Mouse (Mus musculus) forebrain, embryonic 13.5 days (tissue): ENCODE measurements at regions not wholly inside any gene's neighbourhood (a gene's known extent, or its start where the extent isn't known, plus 50 kb on each side); places are given as distances from the start of the nearest gene placed in this dataset.

ENCODE experiments used
- ATAC-seq: fragments of 200-750 bp; cut with Nextera tagmentation; 2 replicates; pipeline ENCODE4 v1.8.0; 2017
- H3K27ac ChIP-seq: fragments of 300-500 bp; sonication (generic); 2 replicates; pipeline ENCODE4 v1.5.1; 2015; ENCODE audit warnings: inconsistent platforms, mild to moderate bottlenecking, moderate library complexity
- H3K27me3 ChIP-seq: fragments of 300-500 bp; sonication (generic); 2 replicates; pipeline ENCODE4 v1.6.1; 2015; ENCODE audit warnings: mild to moderate bottlenecking, inconsistent platforms
- H3K36me3 ChIP-seq: fragments of 300-500 bp; sonication (generic); 2 replicates; pipeline ENCODE4 v1.6.1; 2015; ENCODE audit warnings: mild to moderate bottlenecking, inconsistent platforms; ENCODE audit not compliant: poor library complexity, severe bottlenecking
- H3K4me1 ChIP-seq: fragments of 300-500 bp; sonication (generic); 2 replicates; pipeline ENCODE4 v1.6.1; 2015; ENCODE audit warnings: inconsistent platforms
- H3K4me2 ChIP-seq: fragments of 300-500 bp; sonication (generic); 2 replicates; pipeline ENCODE4 v1.6.1; 2015; ENCODE audit warnings: inconsistent platforms, mild to moderate bottlenecking, moderate library complexity
- H3K4me3 ChIP-seq: fragments of 300-500 bp; sonication (generic); 2 replicates; pipeline ENCODE4 v1.5.1; 2015; ENCODE audit warnings: mild to moderate bottlenecking, inconsistent platforms
- H3K9ac ChIP-seq: fragments of 300-500 bp; sonication (generic); 2 replicates; pipeline ENCODE4 v1.6.1; 2015; ENCODE audit warnings: mild to moderate bottlenecking, inconsistent platforms
- H3K9me3 ChIP-seq: fragments of 300-500 bp; sonication (generic); replicated peaks from 2 replicates; pipeline ENCODE4 v1.6.1; 2016; ENCODE audit warnings: inconsistent platforms
- WGBS: fragments of 180-500 bp; shearing (Covaris S2); methylation state at CpG from one replicate; pipeline ENCODE4 v1.1.7; 2015; 5-methylcytosine and 5-hydroxymethylcytosine counted together

DNA sequence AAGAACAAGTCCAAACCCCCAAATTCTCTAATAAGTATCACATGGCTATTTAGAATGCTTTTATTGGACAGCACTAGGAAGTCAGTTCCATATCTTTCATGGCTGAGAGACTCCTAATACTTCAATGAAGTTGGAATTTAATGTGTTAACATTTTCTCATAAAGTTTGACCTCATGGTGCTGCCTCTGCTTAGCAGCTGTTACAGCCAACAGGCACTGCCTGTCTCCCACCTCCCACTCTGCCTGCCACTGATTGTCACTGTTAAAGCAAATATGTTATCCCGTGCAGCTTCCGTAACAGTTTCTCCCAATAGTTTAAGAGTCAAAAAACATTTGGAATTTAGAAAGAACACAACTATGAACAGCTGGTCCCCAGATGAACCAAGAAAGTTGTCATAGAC, 268.3 kb upstream of the Sema3a start:
- no peaks in the 10 kb centered on the region for H3K9me3 ChIP-seq
- no peaks in the 10 kb centered on the region for H3K4me1 ChIP-seq
- H3K4me3 ChIP-seq = no peak overlapping the region
- no peak overlapping the region for H3K27ac ChIP-seq
- ATAC-seq = no peak
- no peak overlapping the region for H3K4me2 ChIP-seq
- H3K9ac ChIP-seq = no peak overlapping the region
- no peaks in the 10 kb centered on the region for H3K27me3 ChIP-seq
- 90% methylated on average over 2 of the region's 2 CpGs for WGBS
- H3K36me3 ChIP-seq = no peaks in the 10 kb centered on the region

DNA sequence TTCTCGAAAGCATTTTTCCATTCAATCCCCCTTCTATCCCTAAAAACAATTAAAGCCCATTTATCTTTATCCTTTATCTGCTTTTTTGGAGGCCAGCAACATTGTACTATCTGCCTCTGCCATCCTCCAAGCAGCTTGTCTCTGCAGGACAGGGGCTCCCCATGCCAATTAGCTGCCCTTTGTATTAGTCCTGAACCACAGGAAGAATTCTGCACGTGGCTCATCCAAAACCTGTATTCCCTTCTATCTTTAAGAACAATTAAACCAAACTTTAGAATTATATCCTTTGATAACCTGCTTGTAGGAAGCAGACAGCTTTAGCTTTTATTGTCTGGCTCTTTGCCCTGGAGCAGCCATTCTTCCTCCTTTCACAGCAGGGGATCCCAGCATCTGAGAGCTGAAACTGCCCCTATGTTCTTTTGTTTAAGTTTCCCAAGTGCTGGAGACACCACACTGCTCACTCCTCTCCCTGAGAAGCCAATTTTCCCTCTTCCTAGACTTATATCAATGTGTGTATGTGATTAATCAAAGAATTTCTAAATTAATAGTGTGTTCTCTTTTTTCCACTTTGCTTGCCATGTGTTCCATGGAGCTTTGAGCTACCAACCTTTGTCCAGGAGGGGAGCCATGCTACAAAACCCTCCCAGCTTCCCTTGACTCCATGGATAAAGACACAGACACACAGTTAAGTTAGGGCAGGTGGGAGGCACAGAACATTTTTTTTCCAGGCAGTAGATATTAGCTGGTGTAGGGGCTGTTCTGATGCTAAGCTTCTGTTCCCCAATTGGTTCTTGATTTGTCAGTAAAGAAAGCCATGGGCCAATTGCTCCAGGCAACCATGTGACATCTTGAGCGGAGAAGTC, 256.6 kb upstream of the Sema3a start:
- WGBS = 31% methylated on average over 3 of the region's 3 CpGs
- Histone ChIP-seq H3K27ac (no peak overlapping the region), H3K4me2 (no peak overlapping the region), H3K4me3 (no peak overlapping the region), H3K4me1 (no peaks in the 10 kb centered on the region), H3K9me3 (no peaks in the 10 kb centered on the region), H3K36me3 (no peaks in the 10 kb centered on the region), H3K27me3 (no peaks in the 10 kb centered on the region), H3K9ac (no peak overlapping the region)
- peak; percentile 78 for ATAC-seq

DNA sequence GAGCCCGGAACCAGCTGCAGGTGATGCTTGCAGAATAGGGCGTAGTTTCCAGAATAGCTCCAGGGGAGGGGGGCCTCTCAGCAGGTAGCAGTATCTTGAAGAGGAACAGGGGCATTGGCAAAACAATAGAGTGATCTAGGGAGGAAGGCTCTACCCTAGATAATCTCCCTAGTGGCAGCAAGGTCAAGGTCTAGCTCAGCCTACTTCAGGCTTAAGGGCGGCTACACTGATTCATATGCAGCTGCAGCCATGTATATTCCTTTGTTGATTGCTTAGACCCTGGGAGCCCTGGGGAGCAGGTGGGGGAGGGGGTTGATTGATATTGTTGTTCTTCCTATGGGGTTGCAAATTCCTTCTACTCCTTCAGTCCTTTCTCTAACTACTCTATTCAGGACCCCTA, 252.3 kb upstream of the Sema3a start:
- Histone ChIP-seq H3K27ac (no peak overlapping the region), H3K4me3 (no peak overlapping the region), H3K27me3 (no peaks in the 10 kb centered on the region), H3K9ac (no peak overlapping the region), H3K4me2 (no peak overlapping the region), H3K36me3 (no peaks in the 10 kb centered on the region), H3K4me1 (no peaks in the 10 kb centered on the region), H3K9me3 (no peaks in the 10 kb centered on the region)
- 91% methylated on average over 3 of the region's 3 CpGs for WGBS
- ATAC-seq = no peak

DNA sequence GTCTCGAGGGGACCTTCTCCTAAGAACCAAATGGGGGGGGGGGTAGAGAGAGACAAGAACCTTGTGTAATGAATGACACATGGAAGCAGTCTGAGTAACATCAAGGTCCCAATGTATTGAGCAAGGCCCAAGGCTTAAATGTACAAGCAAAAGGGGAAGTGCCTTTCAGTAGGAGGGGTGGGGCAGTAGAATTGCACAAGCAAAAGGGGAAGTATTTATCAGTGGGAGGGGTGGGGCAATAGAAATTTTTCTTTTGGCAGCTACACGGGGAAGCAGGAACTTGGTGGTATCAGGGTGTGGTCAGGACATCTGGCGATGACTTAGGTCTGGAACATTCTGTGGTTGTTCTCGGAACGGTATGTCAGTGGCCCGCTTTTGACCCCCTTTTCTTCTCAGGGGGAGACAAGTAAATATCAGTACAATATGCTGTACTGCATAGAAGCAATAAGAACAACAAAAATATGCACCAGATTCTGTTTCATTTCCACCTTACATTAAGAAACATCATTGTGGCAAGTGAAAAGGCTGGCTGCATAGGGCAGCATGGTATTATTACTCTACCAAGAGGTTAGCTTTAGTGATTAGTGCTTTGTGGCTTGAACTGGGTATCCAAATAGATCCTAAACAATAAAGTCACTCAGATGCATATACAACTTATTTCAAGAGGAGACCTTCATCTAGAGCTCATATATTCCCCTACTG, 247.5 kb upstream of the Sema3a start:
- Histone ChIP-seq H3K9me3 (no peaks in the 10 kb centered on the region), H3K27me3 (no peaks in the 10 kb centered on the region), H3K9ac (no peak overlapping the region), H3K27ac (no peak overlapping the region), H3K4me1 (no peaks in the 10 kb centered on the region), H3K36me3 (no peaks in the 10 kb centered on the region), H3K4me3 (no peak overlapping the region), H3K4me2 (no peak overlapping the region)
- WGBS = 96% methylated on average over 6 of the region's 6 CpGs
- ATAC-seq = no peak

DNA sequence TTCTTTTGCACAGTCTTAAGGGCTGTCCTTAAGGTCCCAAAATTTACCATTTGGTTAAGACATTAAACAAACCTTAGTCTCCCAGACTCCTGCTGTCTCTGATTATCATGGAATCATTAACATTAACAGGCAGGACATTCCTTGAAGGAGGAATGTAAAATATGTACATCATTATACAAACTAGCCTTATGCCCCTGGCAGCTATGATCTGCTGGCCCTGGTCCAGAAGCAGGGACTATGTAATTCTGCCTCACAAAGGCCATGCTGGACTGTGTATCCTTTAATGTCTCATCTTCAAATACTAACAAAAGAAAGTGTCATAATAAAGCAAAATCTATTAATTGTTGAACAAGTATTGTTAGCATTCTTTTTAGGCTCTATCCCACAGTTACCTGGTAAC, 232.9 kb upstream of the Sema3a start:
- no peak overlapping the region for H3K27ac ChIP-seq
- H3K36me3 ChIP-seq = no peaks in the 10 kb centered on the region
- H3K4me3 ChIP-seq = no peak overlapping the region
- H3K27me3 ChIP-seq = no peaks in the 10 kb centered on the region
- H3K4me1 ChIP-seq = no peaks in the 10 kb centered on the region
- no peak overlapping the region for H3K4me2 ChIP-seq
- no peaks in the 10 kb centered on the region for H3K9me3 ChIP-seq
- no peak for ATAC-seq
- no peak overlapping the region for H3K9ac ChIP-seq

DNA sequence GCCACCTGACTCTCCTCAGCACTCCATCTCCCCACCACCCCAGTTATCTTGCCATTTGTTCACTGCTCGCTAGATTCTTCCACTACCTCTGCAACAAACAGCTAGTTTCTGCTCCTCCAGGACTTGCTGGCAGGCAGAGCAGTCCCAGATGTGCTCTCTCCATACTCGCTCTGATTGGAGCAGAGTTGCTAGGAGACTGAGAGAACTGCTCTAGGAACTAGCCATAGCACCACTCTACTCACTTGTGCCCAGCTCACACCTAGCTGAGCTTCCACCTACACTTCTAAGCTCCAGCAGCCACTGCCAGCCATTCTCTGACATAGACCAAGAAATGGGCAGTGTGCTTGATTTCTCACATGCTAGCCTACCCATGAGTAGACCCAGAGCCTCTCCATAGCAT, 230.6 kb upstream of the Sema3a start:
- Histone ChIP-seq H3K4me2 (no peak overlapping the region), H3K9ac (no peak overlapping the region), H3K4me3 (no peak overlapping the region), H3K9me3 (no peaks in the 10 kb centered on the region), H3K36me3 (no peaks in the 10 kb centered on the region), H3K27me3 (no peaks in the 10 kb centered on the region), H3K4me1 (no peaks in the 10 kb centered on the region), H3K27ac (no peak overlapping the region)
- ATAC-seq = no peak
- 78% methylated on average over 2 of the region's 2 CpGs for WGBS

DNA sequence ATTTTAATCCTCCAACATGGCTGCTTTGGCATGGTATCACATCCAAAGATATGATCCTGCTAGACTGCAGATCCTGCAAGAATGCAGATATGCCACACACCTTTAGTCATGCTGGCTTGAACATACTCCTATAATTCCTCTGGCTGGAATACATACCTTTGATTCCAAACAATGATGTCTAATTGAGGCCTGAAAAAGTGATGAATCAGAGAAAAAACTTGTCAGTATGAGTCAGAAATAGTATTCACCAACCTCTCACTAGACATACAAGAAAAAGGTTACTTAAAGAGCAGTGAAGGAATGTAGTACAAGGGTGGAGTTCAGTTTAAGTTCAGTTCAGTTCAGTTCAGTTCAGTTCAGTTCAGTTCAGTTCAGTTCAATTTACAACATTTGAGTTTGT, 214.5 kb upstream of the Sema3a start:
- Histone ChIP-seq H3K27ac (no peak overlapping the region), H3K4me1 (no peaks in the 10 kb centered on the region), H3K4me3 (no peak overlapping the region), H3K9me3 (no peaks in the 10 kb centered on the region), H3K9ac (no peak overlapping the region), H3K27me3 (no peaks in the 10 kb centered on the region), H3K4me2 (no peak overlapping the region), H3K36me3 (no peaks in the 10 kb centered on the region)
- ATAC-seq = no peak

DNA sequence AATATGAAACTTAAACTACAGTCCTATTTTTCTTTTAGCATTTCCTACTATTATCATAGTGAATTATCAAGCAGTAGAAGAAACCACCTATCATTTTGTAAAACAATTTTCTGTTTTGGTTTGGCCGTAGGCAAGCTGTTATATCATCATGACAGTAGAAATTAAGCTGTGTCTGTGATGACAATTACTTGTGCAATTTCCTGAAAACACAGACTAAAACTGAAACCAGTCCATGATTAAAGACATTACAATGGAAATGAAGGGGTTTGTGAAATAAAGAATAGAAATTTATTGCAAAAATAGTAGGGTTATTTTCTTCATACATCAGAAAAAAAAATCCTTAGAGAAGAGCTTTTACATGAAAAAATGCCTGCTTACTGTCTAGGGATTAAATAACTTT, 210.8 kb upstream of the Sema3a start:
- no peaks in the 10 kb centered on the region for H3K4me1 ChIP-seq

DNA sequence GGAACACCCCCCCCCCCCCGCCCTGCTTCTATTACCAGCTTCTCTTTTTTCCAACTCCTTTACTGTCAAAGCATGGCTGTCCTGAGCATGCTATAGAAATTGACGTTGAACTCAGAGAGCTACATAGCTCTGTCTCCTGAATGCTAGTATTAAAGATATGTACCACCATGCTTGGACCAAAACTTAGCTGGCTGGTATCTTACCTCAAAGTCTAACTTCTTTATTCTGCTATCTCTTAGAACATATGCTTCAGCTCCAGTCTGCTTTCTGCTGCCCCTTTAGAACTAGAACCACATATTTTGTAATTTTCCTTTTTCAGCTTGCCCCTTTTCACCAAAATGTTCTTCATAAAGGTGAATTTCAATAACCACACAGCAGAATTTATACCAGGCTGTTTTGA, 205.9 kb upstream of the Sema3a start:
- Histone ChIP-seq H3K36me3 (no peaks in the 10 kb centered on the region), H3K4me1 (no peaks in the 10 kb centered on the region), H3K4me2 (no peak overlapping the region), H3K27ac (no peak overlapping the region), H3K4me3 (no peak overlapping the region), H3K9me3 (no peaks in the 10 kb centered on the region), H3K9ac (no peak overlapping the region), H3K27me3 (no peaks in the 10 kb centered on the region)
- ATAC-seq = no peak
- WGBS = 83% methylated on average over 2 of the region's 2 CpGs

More for the DNA sequence above, 210.8 kb upstream of the Sema3a start:
- Histone ChIP-seq H3K9me3 (no peaks in the 10 kb centered on the region), H3K9ac (no peak overlapping the region), H3K27me3 (no peaks in the 10 kb centered on the region), H3K4me3 (no peak overlapping the region), H3K4me2 (no peak overlapping the region), H3K36me3 (no peaks in the 10 kb centered on the region), H3K27ac (no peak overlapping the region)
- no peak for ATAC-seq
- WGBS = 81% methylated on average over 1 of the region's 1 CpGs

DNA sequence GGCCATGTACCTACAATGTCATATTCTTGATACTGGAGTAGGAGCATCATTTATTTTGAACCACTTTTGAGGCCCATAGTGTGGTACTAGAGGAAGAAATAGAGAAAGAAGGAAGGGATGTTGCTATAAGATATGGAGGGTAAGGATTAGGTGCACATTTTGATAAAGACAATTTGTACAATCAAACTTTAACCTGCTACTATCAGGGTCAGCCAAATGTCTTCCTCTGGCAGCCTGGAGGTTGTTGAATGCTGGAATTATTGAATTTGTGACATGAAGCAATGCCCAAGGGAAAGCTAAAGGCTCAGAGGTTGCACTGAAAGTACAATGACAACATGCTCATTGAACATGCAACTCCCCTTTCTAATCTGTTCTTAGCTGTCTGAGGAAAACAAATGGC, 202.3 kb upstream of the Sema3a start:
- ATAC-seq = no peak

DNA sequence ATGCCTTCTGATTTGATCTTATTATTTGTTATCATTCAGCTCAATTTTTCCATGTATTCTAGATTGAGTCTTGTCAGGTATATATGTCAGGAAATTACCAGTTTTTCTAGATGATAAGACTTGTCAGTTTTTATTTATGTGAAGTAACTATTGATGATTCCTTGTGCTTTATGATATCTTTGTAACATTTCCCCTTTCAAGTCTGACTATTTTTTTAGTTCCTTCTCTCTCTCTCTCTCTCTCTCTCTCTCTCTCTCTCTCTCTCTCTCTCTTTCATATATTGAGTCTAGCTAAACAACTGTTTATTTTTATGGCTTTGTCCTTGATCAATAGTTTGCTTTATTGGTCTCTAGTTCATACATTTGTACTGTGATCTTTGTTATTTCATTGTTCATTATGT, 199.7 kb upstream of the Sema3a start:
- Histone ChIP-seq H3K27ac (no peak overlapping the region), H3K27me3 (no peaks in the 10 kb centered on the region), H3K4me1 (no peaks in the 10 kb centered on the region), H3K4me3 (no peak overlapping the region), H3K9ac (no peak overlapping the region), H3K36me3 (no peaks in the 10 kb centered on the region), H3K4me2 (no peak overlapping the region), H3K9me3 (no peaks in the 10 kb centered on the region)
- ATAC-seq = no peak

More for the DNA sequence above, 202.3 kb upstream of the Sema3a start:
- Histone ChIP-seq H3K9me3 (no peaks in the 10 kb centered on the region), H3K27me3 (no peaks in the 10 kb centered on the region), H3K27ac (no peak overlapping the region), H3K4me3 (no peak overlapping the region), H3K36me3 (no peaks in the 10 kb centered on the region), H3K4me2 (no peak overlapping the region), H3K9ac (no peak overlapping the region), H3K4me1 (no peaks in the 10 kb centered on the region)

DNA sequence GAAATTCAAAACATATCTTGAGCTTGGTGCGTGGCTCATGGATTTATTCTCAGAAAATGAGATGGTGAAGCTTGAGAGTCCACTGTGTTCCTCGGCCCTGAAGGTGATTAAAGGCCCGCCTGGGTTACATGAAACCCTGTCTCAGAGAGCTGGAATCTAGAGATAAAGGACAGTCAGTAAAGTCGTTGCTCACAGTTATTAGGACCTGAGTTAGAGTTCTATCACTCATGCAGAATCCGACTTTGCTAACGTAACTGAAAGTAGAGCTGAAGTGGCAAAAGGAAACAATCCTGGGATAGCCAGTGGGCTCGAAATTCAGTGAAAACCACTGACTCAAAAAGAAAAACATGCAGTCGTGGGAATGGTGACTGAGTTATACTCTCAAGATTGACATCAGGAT, 198.9 kb upstream of the Sema3a start:
- WGBS = 83% methylated on average over 8 of the region's 8 CpGs
- Histone ChIP-seq H3K36me3 (no peaks in the 10 kb centered on the region), H3K4me1 (no peaks in the 10 kb centered on the region), H3K9me3 (no peaks in the 10 kb centered on the region), H3K27me3 (no peaks in the 10 kb centered on the region), H3K4me3 (no peak overlapping the region), H3K27ac (no peak overlapping the region), H3K9ac (no peak overlapping the region), H3K4me2 (no peak overlapping the region)
- ATAC-seq = no peak

DNA sequence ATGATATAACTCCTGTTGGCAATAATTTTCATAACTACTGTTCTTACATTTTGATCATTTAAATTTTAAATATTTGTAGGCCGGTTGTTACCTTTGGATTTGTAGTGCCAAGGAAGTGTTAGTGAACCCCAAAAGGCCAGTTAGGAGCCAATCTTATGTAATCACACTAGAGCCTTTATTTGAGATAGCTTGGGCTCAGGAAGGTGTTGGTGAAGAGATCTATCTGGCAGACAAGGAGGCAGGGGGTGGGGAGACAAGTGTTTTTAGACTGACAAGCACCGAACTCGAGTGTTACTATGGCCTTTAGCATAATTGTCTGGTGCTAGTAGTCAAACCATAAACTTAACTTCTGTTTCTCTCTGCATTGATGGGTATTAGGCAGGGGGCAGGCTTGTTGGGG, 198.0 kb upstream of the Sema3a start:
- H3K36me3 ChIP-seq = no peaks in the 10 kb centered on the region
- H3K9me3 ChIP-seq = no peaks in the 10 kb centered on the region
- no peak overlapping the region for H3K27ac ChIP-seq
- ATAC-seq = no peak
- no peaks in the 10 kb centered on the region for H3K4me1 ChIP-seq
- 91% methylated on average over 3 of the region's 3 CpGs for WGBS
- no peak overlapping the region for H3K9ac ChIP-seq
- no peaks in the 10 kb centered on the region for H3K27me3 ChIP-seq
- no peak overlapping the region for H3K4me3 ChIP-seq
- H3K4me2 ChIP-seq = no peak overlapping the region
